Mouse (Mus musculus): ENCODE data around the gene Tex30.

DNA sequence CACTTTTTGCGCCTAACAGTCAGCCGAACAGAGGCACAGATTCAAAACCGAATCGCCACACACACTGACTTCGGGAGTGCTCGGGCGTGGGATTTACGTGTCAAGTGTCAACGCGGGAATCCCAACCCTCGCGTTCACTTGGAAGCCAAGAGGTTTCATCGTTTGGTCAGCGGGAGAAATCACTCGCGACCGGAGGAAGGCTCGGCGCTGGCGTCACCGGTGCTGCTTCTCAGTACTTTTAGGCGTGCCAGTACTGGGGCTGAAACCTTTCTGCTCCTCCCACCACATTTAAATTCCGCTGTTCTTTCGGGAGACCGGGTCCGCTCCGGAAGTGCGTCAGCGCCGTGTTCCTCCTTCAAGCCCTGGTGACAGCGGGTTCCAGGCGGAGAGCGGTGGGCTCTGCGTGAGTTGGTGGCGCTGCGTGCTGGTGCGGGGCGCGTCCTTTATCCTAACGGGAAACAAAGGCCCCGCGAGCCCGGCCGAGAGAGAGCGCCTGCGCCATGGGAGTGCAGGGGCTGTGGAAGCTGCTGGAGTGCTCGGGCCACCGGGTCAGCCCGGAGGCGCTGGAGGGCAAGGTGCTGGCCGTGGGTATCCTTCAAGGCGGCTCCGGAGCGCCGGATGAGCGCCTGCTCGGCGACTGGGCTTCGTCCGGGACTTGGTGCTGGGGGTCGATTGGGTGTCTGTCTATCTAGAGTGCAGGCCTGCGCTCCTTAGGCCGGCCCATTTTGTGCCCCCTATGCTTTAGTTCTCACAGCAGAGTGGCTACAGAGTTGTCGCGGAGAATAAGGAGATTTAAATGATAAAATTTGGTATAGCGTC, 45.5 kb upstream of the Tex30 start, which contains the start of gene Ercc5:
- TF ChIP-seq CTCF (IDR thresholded peaks at IDR 0.05; ENCODE audit: extremely low read depth, insufficient read depth, insufficient read length, insufficient replicate concordance) (no peak), POLR2A (IDR thresholded peaks at IDR 0.05; ENCODE audit: low read depth, low read length) (peak; percentile 53)

Data from spleen, adult 2 months (tissue).